Mouse (Mus musculus) forebrain, embryonic 11.5 days (tissue): ENCODE data around the gene Tinf2. TPM values are rescaled to one million over a fixed set of nuclear protein-coding genes. Genes with fewer than 3 reads are reported as not detected.

ENCODE experiments used
- ATAC-seq: fragments of 200-750 bp; cut with Nextera tagmentation; replicated peaks from 2 replicates; pipeline ENCODE4 v1.8.0; 2017; ENCODE audit warnings: moderate TSS enrichment; ENCODE audit not compliant: low FRiP score
- DNase-seq: peaks from one replicate; pipeline ENCODE4 v3.0.0-alpha.2; 2017; ENCODE audit warnings: low spot score
- H3K27ac ChIP-seq: fragments of 300-500 bp; sonication (generic); 2 replicates; pipeline ENCODE4 v1.5.1; 2014; ENCODE audit warnings: low read depth, low read length
- H3K27me3 ChIP-seq: fragments of 300-500 bp; sonication (generic); 2 replicates; pipeline ENCODE4 v1.6.1; 2014; ENCODE audit warnings: mild to moderate bottlenecking, low read length, mixed read lengths; ENCODE audit not compliant: control insufficient read depth, insufficient read depth
- H3K36me3 ChIP-seq: fragments of 300-500 bp; sonication (generic); 2 replicates; pipeline ENCODE4 v1.6.1; 2014; ENCODE audit warnings: mild to moderate bottlenecking, low read length, moderate library complexity, mixed read lengths; ENCODE audit not compliant: control insufficient read depth, insufficient read depth
- H3K4me1 ChIP-seq: fragments of 300-500 bp; sonication (generic); replicated peaks from 2 replicates; pipeline ENCODE4 v1.6.1; 2014; ENCODE audit warnings: low read length, mixed read lengths; ENCODE audit not compliant: control insufficient read depth, insufficient read depth
- H3K4me2 ChIP-seq: fragments of 300-500 bp; sonication (generic); 2 replicates; pipeline ENCODE4 v1.6.1; 2014; ENCODE audit warnings: low read depth, mild to moderate bottlenecking, low read length, moderate library complexity, mixed read lengths; ENCODE audit not compliant: severe bottlenecking
- H3K4me3 ChIP-seq: fragments of 300-500 bp; sonication (generic); 2 replicates; pipeline ENCODE4 v1.5.1; 2014; ENCODE audit warnings: low read depth, low read length
- H3K9ac ChIP-seq: fragments of 300-500 bp; sonication (generic); 2 replicates; pipeline ENCODE4 v1.6.1; 2014; ENCODE audit warnings: low read length
- H3K9me3 ChIP-seq: fragments of 300-500 bp; sonication (generic); 2 replicates; pipeline ENCODE4 v1.6.1; 2016; ENCODE audit warnings: low read length, mixed read lengths; ENCODE audit not compliant: control insufficient read depth
- WGBS: fragments of 180-500 bp; shearing (Covaris S2); extraction: QIAGEN DNeasy Blood & Tissue Kit; methylation state at CpG from one replicate; pipeline ENCODE4 v1.1.7; 2014; 5-methylcytosine and 5-hydroxymethylcytosine counted together
- polyA plus RNA-seq: library from polyadenylated mRNA; unstranded; fragments of >200 nt; fragmentation: Nextera tagmentation; extraction: Ambion mirVana; gene quantifications from 2 replicates; pipeline ENCODE4 v1.2.1, GENCODE M21; 2014

Gene Tinf2
- polyA plus RNA-seq = 73.8 and 74.8 TPM in 2 replicates

- peak within 1 kb of the TSS; percentile 68 for H3K4me3 ChIP-seq
- H3K27me3 ChIP-seq = no peaks in the 10 kb centered on the region
- peaks cover 8% of the 10 kb centered on the region; the same call in 1 of the 2 replicates for H3K36me3 ChIP-seq
- ATAC-seq (peak; percentile 98), DNase-seq (peak; percentile 98)
- peaks cover 5% of the 10 kb centered on the region for H3K4me1 ChIP-seq
- under 1% methylated on average over 66 of the region's 66 CpGs for WGBS
- peak within 1 kb of the TSS; percentile 79 for H3K4me2 ChIP-seq
- no peaks in the 10 kb centered on the region for H3K9me3 ChIP-seq
- peak within 1 kb of the TSS; percentile 82 for H3K9ac ChIP-seq
- H3K27ac ChIP-seq = peak within 1 kb of the TSS; percentile 53
Measured at GRCm38 (mm10) chr14:55681160-55682117, at the start of gene Tinf2. Tinf2 (minus strand) TSS chr14:55681820.

- DNase-seq (no peak), ATAC-seq (no peak)
- 83% methylated on average over 7 of the region's 7 CpGs for WGBS
Measured at GRCm38 (mm10) chr14:55730531-55731032, 49.0 kb upstream of the Tinf2 start.

GRCm38 (mm10) chr14:55730116-55730515, 48.5 kb upstream of the Tinf2 start:
- Histone ChIP-seq H3K9me3 (no peaks in the 10 kb centered on the region), H3K27ac (no peak overlapping the region), H3K9ac (no peak overlapping the region), H3K27me3 (no peaks in the 10 kb centered on the region), H3K4me1 (no peaks in the 10 kb centered on the region), H3K4me3 (no peak overlapping the region), H3K4me2 (no peak overlapping the region), H3K36me3 (no peaks in the 10 kb centered on the region)
- WGBS = 81% methylated on average over 7 of the region's 7 CpGs
- ATAC-seq (no peak), DNase-seq (no peak)

More at GRCm38 (mm10) chr14:55730531-55731032, 49.0 kb upstream of the Tinf2 start:
- Histone ChIP-seq H3K4me3 (no peak overlapping the region), H3K27ac (no peak overlapping the region), H3K9me3 (no peaks in the 10 kb centered on the region), H3K36me3 (no peaks in the 10 kb centered on the region), H3K27me3 (no peaks in the 10 kb centered on the region), H3K4me2 (no peak overlapping the region), H3K4me1 (no peaks in the 10 kb centered on the region), H3K9ac (no peak overlapping the region)

GRCm38 (mm10) chr14:55727889-55728685, 46.5 kb upstream of the Tinf2 start:
- no peaks in the 10 kb centered on the region for H3K27me3 ChIP-seq
- no peaks in the 10 kb centered on the region for H3K9me3 ChIP-seq
- ATAC-seq = no peak
- H3K4me1 ChIP-seq = no peaks in the 10 kb centered on the region
- H3K9ac ChIP-seq = no peak overlapping the region
- no peak for DNase-seq
- H3K36me3 ChIP-seq = no peaks in the 10 kb centered on the region
- H3K27ac ChIP-seq = no peak overlapping the region
- no peak overlapping the region for H3K4me3 ChIP-seq
- WGBS = 79% methylated on average over 8 of the region's 8 CpGs
- H3K4me2 ChIP-seq = no peak overlapping the region

- Histone ChIP-seq H3K4me1 (no peaks in the 10 kb centered on the region), H3K36me3 (no peaks in the 10 kb centered on the region), H3K27ac (no peak overlapping the region), H3K27me3 (no peaks in the 10 kb centered on the region), H3K9ac (no peak overlapping the region), H3K4me2 (no peak overlapping the region), H3K9me3 (no peaks in the 10 kb centered on the region), H3K4me3 (no peak overlapping the region)
- ATAC-seq = no peak
- DNase-seq = no peak
Measured at GRCm38 (mm10) chr14:55726261-55726660, 44.6 kb upstream of the Tinf2 start.

- Histone ChIP-seq H3K36me3 (no peaks in the 10 kb centered on the region), H3K27me3 (no peaks in the 10 kb centered on the region), H3K4me3 (no peak overlapping the region), H3K27ac (no peak overlapping the region), H3K9ac (no peak overlapping the region), H3K4me2 (no peak overlapping the region), H3K9me3 (no peaks in the 10 kb centered on the region), H3K4me1 (no peaks in the 10 kb centered on the region)
- WGBS = 69% methylated on average over 8 of the region's 8 CpGs
- no peak for ATAC-seq
- no peak for DNase-seq
Measured at GRCm38 (mm10) chr14:55724411-55724871, 42.8 kb upstream of the Tinf2 start.

GRCm38 (mm10) chr14:55723433-55723832, 41.8 kb upstream of the Tinf2 start:
- no peaks in the 10 kb centered on the region for H3K27me3 ChIP-seq
- WGBS = 95% methylated on average over 7 of the region's 7 CpGs

GRCm38 (mm10) chr14:55722438-55722945, 40.9 kb upstream of the Tinf2 start:
- WGBS = 50% methylated on average over 8 of the region's 8 CpGs
- Histone ChIP-seq H3K27me3 (no peaks in the 10 kb centered on the region), H3K9ac (peak overlapping the region; percentile 73)

More at GRCm38 (mm10) chr14:55723433-55723832, 41.8 kb upstream of the Tinf2 start:
- Histone ChIP-seq H3K4me1 (no peaks in the 10 kb centered on the region), H3K27ac (no peak overlapping the region), H3K4me2 (no peak overlapping the region), H3K4me3 (no peak overlapping the region), H3K36me3 (no peaks in the 10 kb centered on the region; the same call in 1 of the 2 replicates), H3K9ac (no peak overlapping the region), H3K9me3 (no peaks in the 10 kb centered on the region)
- DNase-seq = no peak
- ATAC-seq = no peak

More at GRCm38 (mm10) chr14:55722438-55722945, 40.9 kb upstream of the Tinf2 start:
- Histone ChIP-seq H3K9me3 (no peaks in the 10 kb centered on the region), H3K36me3 (no peaks in the 10 kb centered on the region; the same call in 1 of the 2 replicates), H3K4me3 (peak overlapping the region; percentile 68), H3K27ac (no peak overlapping the region), H3K4me2 (peak overlapping the region; percentile 48), H3K4me1 (no peaks in the 10 kb centered on the region)
- no peak for DNase-seq
- no peak; the same call in 1 of the 2 replicates for ATAC-seq
